Mouse (Mus musculus) intestine, embryonic 14.5 days (tissue): Measurements from ENCODE around the gene Rpl41. TPM values are rescaled to one million over a fixed set of nuclear protein-coding genes. Genes with fewer than 3 reads are reported as not detected.

ENCODE experiments used
- ATAC-seq: fragments of 200-750 bp; cut with Nextera tagmentation; replicated peaks from 2 replicates; pipeline ENCODE4 v1.8.0; 2017; ENCODE audit warnings: low read depth, moderate number of reproducible peaks, moderate TSS enrichment, moderate library complexity; ENCODE audit not compliant: low FRiP score, low TSS enrichment
- DNase-seq: peaks from one replicate; pipeline ENCODE4 v3.0.0-alpha.2; 2018; ENCODE audit warnings: low spot score
- H3K27ac ChIP-seq: fragments of 300-500 bp; sonication (generic); 2 replicates; pipeline ENCODE4 v1.5.1; 2014; ENCODE audit warnings: low read depth, mild to moderate bottlenecking, control low read depth
- H3K27me3 ChIP-seq: fragments of 300-500 bp; sonication (generic); replicated peaks from 2 replicates; pipeline ENCODE4 v1.6.1; 2014; ENCODE audit warnings: low read length, control low read depth; ENCODE audit not compliant: control insufficient read depth, insufficient read depth
- H3K36me3 ChIP-seq: fragments of 300-500 bp; sonication (generic); 2 replicates; pipeline ENCODE4 v1.6.1; 2014; ENCODE audit warnings: low read length, control low read depth; ENCODE audit not compliant: control insufficient read depth, insufficient read depth
- H3K4me1 ChIP-seq: fragments of 300-500 bp; sonication (generic); replicated peaks from 2 replicates; pipeline ENCODE4 v1.6.1; 2014; ENCODE audit warnings: low read length, control low read depth, mixed read lengths; ENCODE audit not compliant: control insufficient read depth, insufficient read depth
- H3K4me2 ChIP-seq: fragments of 300-500 bp; sonication (generic); 2 replicates; pipeline ENCODE4 v1.6.1; 2014; ENCODE audit warnings: low read length
- H3K4me3 ChIP-seq: fragments of 300-500 bp; sonication (generic); 2 replicates; pipeline ENCODE4 v1.5.1; 2014; ENCODE audit warnings: low read depth, low read length, control low read depth, mixed read lengths
- H3K9ac ChIP-seq: fragments of 300-500 bp; sonication (generic); 2 replicates; pipeline ENCODE4 v1.6.1; 2014; ENCODE audit warnings: mild to moderate bottlenecking, low read length
- H3K9me3 ChIP-seq: fragments of 300-500 bp; sonication (generic); 2 replicates; pipeline ENCODE4 v1.6.1; 2016; ENCODE audit warnings: low read length, control low read depth; ENCODE audit not compliant: control insufficient read depth
- WGBS: fragments of 180-500 bp; shearing (Covaris S2); extraction: QIAGEN DNeasy Blood & Tissue Kit; methylation state at CpG from one replicate; pipeline ENCODE4 v1.1.7; 2014; 5-methylcytosine and 5-hydroxymethylcytosine counted together
- polyA plus RNA-seq: library from polyadenylated mRNA; unstranded; fragments of >200 nt; fragmentation: Nextera tagmentation; extraction: Ambion mirVana; gene quantifications from 2 replicates; pipeline ENCODE4 v1.2.1, GENCODE M21; 2014

Rpl41 gene
- polyA plus RNA-seq, 1 experiment from 2014 or later, result 5,210 TPM

DNA sequence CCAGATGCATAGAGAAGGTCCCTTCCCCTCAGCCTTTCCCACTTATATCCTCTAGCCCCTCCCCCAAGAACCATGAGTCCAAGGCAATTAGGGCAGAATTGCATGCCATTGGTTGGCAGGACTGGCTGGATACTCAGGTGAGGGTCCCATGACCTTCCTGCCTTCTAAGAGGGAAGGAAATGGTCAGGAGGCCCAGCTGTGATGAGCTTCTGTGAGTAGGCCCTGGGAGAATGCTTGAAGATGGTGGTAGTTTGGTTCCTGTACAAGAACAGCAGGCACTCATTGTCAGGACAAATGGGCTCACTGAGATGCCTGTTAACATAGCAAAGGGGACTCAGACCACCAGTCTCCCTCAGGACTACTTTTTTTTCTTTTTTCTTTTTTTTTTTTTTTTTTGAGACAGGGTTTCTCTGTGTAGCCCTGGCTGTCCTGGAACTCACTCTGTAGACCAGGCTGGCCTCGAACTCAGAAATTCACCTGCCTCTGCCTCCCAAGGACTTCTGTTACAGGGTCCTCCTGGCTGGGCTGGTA is 10.7 kb downstream of the Rpl41 start:
- Histone ChIP-seq H3K36me3 (peaks cover 13% of the 10 kb centered on the region), H3K9ac (no peak overlapping the region), H3K4me1 (0 out of 2 replicates have a peak, but pooled peaks cover 4% of the 10 kb centered on the region), H3K27ac (no peak overlapping the region), H3K4me2 (no peak overlapping the region), H3K9me3 (no peaks in the 10 kb centered on the region), H3K4me3 (no peak overlapping the region), H3K27me3 (no peaks in the 10 kb centered on the region)
- DNase-seq, result no peak
- no peak for ATAC-seq
- WGBS, result 90% methylated on average over 1 of the region's 1 CpGs

DNA sequence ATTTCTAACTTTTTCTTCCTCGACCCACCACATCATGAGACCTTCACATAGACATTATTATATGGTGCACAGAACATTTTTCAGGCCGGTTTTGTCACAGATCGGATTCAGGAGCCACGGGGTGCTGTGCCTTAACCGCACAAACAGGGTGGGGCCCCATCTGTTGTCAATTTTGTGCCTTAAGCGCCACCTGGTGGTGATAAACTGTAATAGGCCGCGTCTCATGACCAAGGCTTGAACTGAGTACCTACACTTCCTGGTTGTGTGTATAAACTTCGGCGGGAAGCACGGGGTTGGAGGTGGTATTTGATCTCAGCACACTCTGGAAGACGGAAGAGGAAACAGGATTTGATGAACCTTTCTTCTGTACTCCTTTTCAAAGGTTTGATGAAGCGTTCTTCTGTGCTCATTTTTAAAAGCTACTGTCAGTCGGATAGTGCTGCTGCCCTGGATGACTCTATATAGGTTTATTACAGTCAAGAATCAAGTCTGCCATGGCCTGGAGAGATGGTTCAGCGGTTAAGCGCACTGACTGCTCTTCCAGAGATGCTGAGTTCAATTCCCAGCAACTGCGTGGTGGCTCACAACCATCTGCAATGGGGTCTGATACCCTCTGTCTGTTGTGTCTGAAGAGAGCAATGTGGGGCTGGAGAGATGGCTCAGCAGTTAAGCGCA is 12.7 kb downstream of the Rpl41 start:
- peak overlapping the region; percentile 43 for H3K27ac ChIP-seq
- H3K4me3 ChIP-seq, result peak overlapping the region; percentile 21
- H3K36me3 ChIP-seq, result no peaks in the 10 kb centered on the region
- no peaks in the 10 kb centered on the region for H3K9me3 ChIP-seq
- 0 out of 2 replicates have a peak, but pooled peaks cover 4% of the 10 kb centered on the region for H3K4me1 ChIP-seq
- no peaks in the 10 kb centered on the region for H3K27me3 ChIP-seq
- no peak overlapping the region for H3K9ac ChIP-seq
- DNase-seq, result peak; percentile 90
- ATAC-seq, result peak; percentile 88
- 14% methylated on average over 18 of the region's 18 CpGs for WGBS
- peak overlapping the region; percentile 44 for H3K4me2 ChIP-seq

DNA sequence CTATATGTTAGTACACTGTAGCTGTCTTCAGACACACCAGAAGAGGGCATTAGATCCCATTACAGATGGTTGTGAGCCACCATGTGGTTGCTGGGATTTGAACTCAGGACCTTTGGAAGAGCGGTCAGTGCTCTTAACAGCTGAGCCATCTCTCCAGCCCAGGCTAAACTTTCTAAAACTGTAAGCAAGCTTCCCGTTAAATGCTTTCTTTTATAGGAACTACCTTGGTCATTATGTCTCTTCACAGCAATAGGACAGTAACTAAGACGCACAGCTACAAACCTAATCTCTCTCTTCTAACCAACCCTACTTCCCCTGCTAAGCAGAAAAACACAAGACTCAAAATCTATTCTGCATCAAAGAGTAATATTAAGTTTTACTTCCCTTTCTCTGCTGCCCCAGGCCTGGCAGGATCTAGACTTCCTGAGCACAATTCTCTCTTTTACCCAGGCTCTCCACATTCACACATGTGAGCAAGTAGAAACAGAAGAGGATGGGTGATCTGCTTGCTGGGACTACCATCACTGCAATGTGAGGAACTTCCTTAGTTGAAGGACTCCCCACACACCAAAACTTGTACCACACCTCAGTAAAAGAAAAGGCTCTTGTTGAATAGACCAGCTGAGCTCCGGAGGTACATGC is 13.4 kb downstream of the Rpl41 start:
- ATAC-seq (0 out of 2 replicates have a peak, but pooled peaks have one; percentile 1), DNase-seq (no peak)
- peak overlapping the region; percentile 21 for H3K4me3 ChIP-seq
- H3K9me3 ChIP-seq, result no peaks in the 10 kb centered on the region
- H3K27me3 ChIP-seq, result no peaks in the 10 kb centered on the region
- peak overlapping the region; percentile 43 for H3K27ac ChIP-seq
- H3K9ac ChIP-seq, result no peak overlapping the region
- WGBS, result 77% methylated on average over 4 of the region's 4 CpGs
- peak overlapping the region; percentile 44 for H3K4me2 ChIP-seq
- H3K36me3 ChIP-seq, result no peaks in the 10 kb centered on the region
- 0 out of 2 replicates have a peak, but pooled peaks cover 4% of the 10 kb centered on the region for H3K4me1 ChIP-seq

DNA sequence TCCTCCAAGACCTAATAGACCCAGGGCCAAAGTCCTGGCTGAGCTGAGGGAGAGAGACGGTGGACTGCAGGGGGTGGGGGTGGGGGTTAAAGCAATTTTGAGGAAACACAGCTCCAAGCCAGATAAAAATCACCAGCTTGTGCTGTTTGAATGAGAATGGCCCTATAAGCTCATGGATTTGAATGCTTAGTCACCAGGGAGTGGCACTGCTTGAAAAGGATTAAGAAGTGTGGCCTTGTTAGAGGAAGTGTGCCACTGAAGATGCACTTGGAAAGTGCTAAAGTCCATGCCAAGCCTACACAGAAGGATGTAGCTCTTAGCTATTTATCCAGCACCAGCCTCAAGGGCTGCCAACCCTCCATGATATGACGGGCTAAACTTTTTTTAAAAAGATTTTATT is 13.9 kb downstream of the Rpl41 start:
- Histone ChIP-seq H3K27ac (no peak overlapping the region), H3K4me1 (0 out of 2 replicates have a peak, but pooled peaks cover 4% of the 10 kb centered on the region), H3K4me2 (no peak overlapping the region), H3K36me3 (no peaks in the 10 kb centered on the region), H3K9ac (no peak overlapping the region), H3K27me3 (no peaks in the 10 kb centered on the region), H3K4me3 (no peak overlapping the region), H3K9me3 (no peaks in the 10 kb centered on the region)
- WGBS, result 79% methylated on average over 2 of the region's 2 CpGs
- no peak for DNase-seq
- ATAC-seq, result no peak

DNA sequence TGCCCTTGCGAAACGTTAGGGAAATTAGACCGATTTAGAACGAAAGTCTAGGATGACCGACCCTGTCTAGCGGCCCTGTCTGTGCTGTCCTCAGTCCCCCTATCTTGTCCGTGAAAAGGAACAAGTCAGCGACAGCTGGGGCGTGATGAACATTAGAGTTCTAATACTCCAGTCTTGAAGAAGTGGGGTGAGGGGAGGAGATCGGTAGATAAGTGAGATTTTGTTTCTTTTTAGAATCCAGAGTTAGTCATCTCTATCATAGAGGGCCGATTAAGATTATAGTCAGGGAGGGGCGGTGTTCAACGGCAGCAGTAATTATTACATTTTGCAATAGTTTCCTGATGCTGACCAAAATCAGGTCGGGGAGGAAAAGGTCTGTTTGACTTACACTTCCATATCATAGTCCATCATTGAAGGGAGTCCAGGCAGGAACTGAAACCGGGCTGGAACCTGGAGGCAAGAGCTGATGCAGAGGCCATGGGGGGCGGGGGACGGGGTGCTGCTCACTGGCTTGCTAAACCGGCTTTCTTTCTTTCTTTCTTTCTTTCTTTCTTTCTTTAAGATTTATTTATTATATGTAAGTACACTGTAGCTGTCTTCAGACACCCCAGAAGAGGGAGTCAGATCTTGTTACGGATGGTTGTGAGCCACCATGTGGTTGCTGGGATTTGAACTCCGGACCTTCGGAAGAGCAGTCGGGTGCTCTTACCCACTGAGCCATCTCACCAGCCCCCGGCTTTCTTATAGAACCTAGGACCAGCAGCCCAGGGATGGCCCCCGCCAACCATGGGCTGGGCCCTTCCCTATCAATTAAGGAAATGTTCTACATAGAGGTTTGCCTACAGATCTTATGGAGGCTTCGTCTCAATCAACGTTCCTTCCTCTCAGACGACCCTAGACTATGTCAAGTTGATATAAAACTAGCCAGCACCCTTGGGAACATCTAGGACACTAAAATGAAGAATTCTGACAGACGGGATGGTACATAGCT is 22.4 kb downstream of the Rpl41 start:
- 0 out of 2 replicates have a peak, but pooled peaks have one; percentile 21 for ATAC-seq
- H3K9ac ChIP-seq, result peak overlapping the region; percentile 38
- 30% methylated on average over 28 of the region's 28 CpGs for WGBS

DNA sequence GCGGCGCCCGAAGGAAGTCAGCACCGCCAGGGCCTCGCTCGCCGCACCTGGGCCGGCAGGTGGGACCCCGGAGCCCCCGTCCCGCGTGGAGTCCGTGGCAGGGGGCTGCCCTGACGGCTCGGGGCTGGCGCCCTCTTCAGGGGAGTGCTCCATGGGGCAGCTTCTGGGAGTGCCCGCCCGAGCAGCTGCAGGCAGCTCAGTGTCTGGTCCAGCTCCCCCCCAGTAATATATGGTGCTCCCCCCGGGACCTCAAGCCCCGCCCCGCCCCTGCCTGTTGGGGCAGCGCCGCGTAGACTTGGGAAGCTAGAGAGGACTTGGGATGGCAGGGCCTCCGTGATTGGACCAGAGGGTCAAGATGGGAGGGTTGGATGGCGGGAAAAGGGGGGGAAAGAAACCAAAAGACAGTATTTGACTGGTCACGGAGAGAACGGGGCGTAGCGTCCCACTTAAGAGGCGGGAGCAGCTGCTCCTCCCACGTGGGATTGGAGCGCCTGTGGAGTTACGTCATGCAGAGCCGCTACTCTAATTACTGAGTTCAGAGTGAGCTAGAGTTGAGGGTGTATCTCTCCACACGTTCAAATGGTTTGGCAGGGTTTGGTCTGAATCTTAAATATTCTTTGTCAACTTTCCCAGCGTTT is 23.3 kb downstream of the Rpl41 start, which contains the start of gene Esyt1:
Esyt1 (minus strand) TSS at position 201 of the 638 bp plus-strand sequence.
- H3K9me3 ChIP-seq, result no peaks in the 10 kb centered on the region
- DNase-seq, result no peak
- H3K4me3 ChIP-seq, result peak within 1 kb of the TSS; percentile 78
- under 1% methylated on average over 37 of the region's 37 CpGs for WGBS
- peak; percentile 97 for ATAC-seq
- no peaks in the 10 kb centered on the region for H3K27me3 ChIP-seq
- H3K36me3 ChIP-seq, result peaks cover 14% of the 10 kb centered on the region
- peak within 1 kb of the TSS; percentile 73 for H3K27ac ChIP-seq
- H3K4me2 ChIP-seq, result peak within 1 kb of the TSS; percentile 82
- peaks cover 9% of the 10 kb centered on the region for H3K4me1 ChIP-seq
- H3K9ac ChIP-seq, result peak within 1 kb of the TSS; percentile 64

More for the DNA sequence above, 22.4 kb downstream of the Rpl41 start:
- Histone ChIP-seq H3K36me3 (peaks cover 7% of the 10 kb centered on the region), H3K27me3 (no peaks in the 10 kb centered on the region), H3K4me3 (peak overlapping the region; percentile 78), H3K4me1 (peaks cover 9% of the 10 kb centered on the region), H3K4me2 (peak overlapping the region; percentile 82), H3K27ac (peak overlapping the region; percentile 71), H3K9me3 (no peaks in the 10 kb centered on the region)
- DNase-seq, result peak; percentile 75

DNA sequence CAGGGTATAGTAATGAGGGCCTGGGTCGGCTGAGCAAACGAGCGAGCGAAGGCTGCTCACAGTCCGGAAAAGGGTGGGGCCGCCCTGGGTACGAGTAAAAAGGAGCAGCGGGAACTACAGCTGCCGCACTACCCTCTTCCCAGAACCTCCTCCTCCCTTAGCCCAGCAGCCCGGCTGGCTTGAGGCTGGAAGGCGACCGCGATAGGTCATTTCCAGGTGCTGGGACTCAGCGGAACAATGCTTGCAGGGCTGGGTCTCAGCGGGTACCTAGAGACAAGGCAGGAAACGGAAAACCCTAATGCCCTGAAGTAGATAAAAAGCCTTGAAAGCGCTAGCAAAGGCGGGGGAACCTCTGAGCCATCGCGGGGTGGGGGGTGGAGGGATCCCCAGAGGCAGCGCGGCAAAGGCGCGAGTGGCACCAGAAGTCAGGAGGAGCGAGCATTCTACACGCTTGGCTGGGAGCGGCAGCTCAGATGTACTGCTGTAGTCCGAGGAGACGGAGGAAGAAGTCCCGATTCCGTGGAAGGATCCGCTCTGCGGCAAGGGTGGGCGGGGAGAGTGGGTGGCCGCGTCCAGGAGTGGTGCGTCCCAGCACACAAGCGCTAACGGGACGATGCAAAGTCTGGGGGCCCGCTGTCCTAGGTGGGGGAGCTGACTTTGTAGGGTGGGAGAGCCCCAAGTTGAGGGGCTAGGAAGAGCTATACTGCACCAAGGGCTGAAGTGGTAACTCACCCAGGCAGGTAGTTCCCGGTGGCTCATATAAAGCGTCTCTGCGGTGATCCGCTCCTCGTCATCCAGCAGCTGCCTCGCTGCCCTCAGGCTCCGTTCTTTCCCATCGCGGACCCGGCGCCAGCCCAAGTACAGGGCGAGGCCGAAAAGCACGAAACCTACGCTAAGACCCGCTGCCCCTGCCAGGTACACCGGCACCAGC is 24.1 kb downstream of the Rpl41 start:
- H3K4me3 ChIP-seq, result peak overlapping the region; percentile 78
- H3K9me3 ChIP-seq, result no peaks in the 10 kb centered on the region
- H3K27ac ChIP-seq, result peak overlapping the region; percentile 73; the same call in 1 of the 2 replicates
- peak overlapping the region; percentile 64 for H3K9ac ChIP-seq
- ATAC-seq (peak; percentile 37), DNase-seq (peak; percentile 91)
- peaks cover 9% of the 10 kb centered on the region for H3K4me1 ChIP-seq
- peaks cover 21% of the 10 kb centered on the region for H3K36me3 ChIP-seq
- H3K27me3 ChIP-seq, result no peaks in the 10 kb centered on the region
- under 1% methylated on average over 58 of the region's 58 CpGs for WGBS
- peak overlapping the region; percentile 82 for H3K4me2 ChIP-seq
